ENCODE assay signal across 8 mouse cellular contexts in the genomic region with DNA sequence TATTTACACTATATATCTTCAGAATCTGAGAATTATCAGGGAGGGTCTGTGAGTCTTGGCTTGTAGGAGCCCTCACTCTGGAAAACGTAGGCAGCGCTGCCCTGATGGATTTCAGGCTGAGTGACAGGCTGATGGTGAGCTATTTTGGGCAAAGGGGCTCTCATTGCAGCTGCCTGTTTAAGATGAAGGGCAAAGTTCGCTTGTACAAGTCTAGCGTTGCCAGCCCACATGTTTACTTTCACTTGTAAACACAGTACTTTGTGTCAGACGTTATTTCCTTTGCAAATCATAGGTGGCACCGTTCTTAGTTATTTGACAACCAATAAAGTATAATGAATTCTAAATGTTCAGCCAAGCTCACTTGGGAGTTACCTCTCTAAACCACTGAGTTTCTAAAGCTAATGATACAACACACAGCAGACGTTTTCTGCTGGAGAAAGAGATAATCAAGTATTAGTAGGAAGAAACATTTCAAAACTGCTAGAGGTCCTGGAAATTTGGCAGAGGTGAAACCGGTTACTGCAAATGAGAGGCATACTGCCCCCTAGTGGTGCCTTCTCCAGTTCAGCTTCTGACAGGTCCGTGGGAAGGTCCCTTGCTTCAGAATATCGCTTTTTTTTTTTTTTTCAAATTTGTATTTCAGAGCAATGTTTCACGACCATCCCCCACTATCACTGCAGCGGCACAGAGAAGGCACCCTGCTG. TPM values are rescaled to one million over a fixed set of nuclear protein-coding genes. Genes with fewer than 3 reads are reported as not detected.
DNase-seq lines count a peak whose midpoint lies in the region; ATAC-seq and TF ChIP-seq lines count a peak whose summit lies in the region.

No protein-coding gene starts in this region.

- H3K4me1 ChIP-seq in G1E (ENCODE audit: insufficient read depth, low read depth, low read length): peaks cover 4% of the 10 kb centered on the region
- H3K4me1 ChIP-seq in forebrain, embryonic 13.5 days: 0 out of 2 replicates have a peak, but pooled peaks cover 3% of the 10 kb centered on the region
- H3K4me1 ChIP-seq in heart, postnatal 0 days (ENCODE audit: control insufficient read depth, insufficient read depth): peaks cover 42% of the 10 kb centered on the region

- WGBS in forebrain, embryonic 13.5 days: 22% methylated on average over 12 of the region's 12 CpGs
- WGBS in heart, postnatal 0 days: 5% methylated on average over 12 of the region's 12 CpGs
- WGBS in large intestine, adult 2 months: 6% methylated on average over 12 of the region's 12 CpGs

- peaks cover 6% of the 10 kb centered on the region; the same call in 1 of the 2 replicates for H3K27me3 ChIP-seq in G1E (ENCODE audit: insufficient read depth, low read length)
- H3K27me3 ChIP-seq in forebrain, embryonic 13.5 days: no peaks in the 10 kb centered on the region
- H3K27me3 ChIP-seq in heart, postnatal 0 days (ENCODE audit: control insufficient read depth, insufficient read depth, low read length): no peaks in the 10 kb centered on the region

- DNase-seq in G1E (ENCODE audit: low spot score): peak; percentile 27
- DNase-seq in c-Kit-positive CD71-positive TER-119-positive erythroid progenitor cells, embryonic 14.5 days (ENCODE audit: low spot score): peak; percentile 67
- peak; percentile 97 for DNase-seq in heart, postnatal 0 days (ENCODE audit: low spot score)
- DNase-seq in large intestine, adult 2 months (ENCODE audit: low read depth, low spot score): peak; percentile 63
- peak; percentile 83 to 91 for DNase-seq in lung, adult 18-20 months
- DNase-seq in ovary, postnatal 14 days (ENCODE audit: low spot score): peak; percentile 82
- DNase-seq in thymus, postnatal 25 days: peak; percentile 86

- ATAC-seq in G1E (ENCODE audit: extremely low read depth, insufficient number of reproducible peaks, low FRiP score, poor library complexity, severe bottlenecking): peak; percentile 54
- ATAC-seq in forebrain, embryonic 13.5 days: peak; percentile 71
- ATAC-seq in heart, postnatal 0 days (ENCODE audit: insufficient read depth, low read depth): peak; percentile 49

- no peak overlapping the region; the same call in 1 of the 2 replicates for H3K4me3 ChIP-seq in G1E (ENCODE audit: low read depth, low read length)
- H3K4me3 ChIP-seq in forebrain, embryonic 13.5 days: no peak overlapping the region
- peak overlapping the region; percentile 37 for H3K4me3 ChIP-seq in heart, postnatal 0 days (ENCODE audit: low read depth, low read length)

- no peaks in the 10 kb centered on the region for H3K36me3 ChIP-seq in G1E (replicated peaks)
- no peaks in the 10 kb centered on the region for H3K36me3 ChIP-seq in forebrain, embryonic 13.5 days (ENCODE audit: poor library complexity, severe bottlenecking)
- no peaks in the 10 kb centered on the region for H3K36me3 ChIP-seq in heart, postnatal 0 days (replicated peaks; ENCODE audit: control insufficient read depth, insufficient read depth, low read length)

- H3K9ac ChIP-seq in forebrain, embryonic 13.5 days: no peak overlapping the region
- no peak overlapping the region for H3K9ac ChIP-seq in heart, postnatal 0 days (replicated peaks; ENCODE audit: low read depth, low read length)

- peak overlapping the region; percentile 22; the same call in 1 of the 2 replicates for H3K4me2 ChIP-seq in forebrain, embryonic 13.5 days
- H3K4me2 ChIP-seq in heart, postnatal 0 days (ENCODE audit: low read depth, low read length): peak overlapping the region; percentile 57

- peak; percentile 63 for TF ChIP-seq CTCF in G1E (IDR thresholded peaks at IDR 0.05; ENCODE audit: low read depth, low read length)
- TF ChIP-seq CTCF in heart, postnatal 0 days (IDR thresholded peaks at IDR 0.05; ENCODE audit: low read depth): peak; percentile 90

- H3K9me3 ChIP-seq in G1E (replicated peaks): no peaks in the 10 kb centered on the region
- no peaks in the 10 kb centered on the region for H3K9me3 ChIP-seq in forebrain, embryonic 13.5 days (replicated peaks)
- H3K9me3 ChIP-seq in heart, postnatal 0 days (replicated peaks; ENCODE audit: control insufficient read depth, low read length): no peaks in the 10 kb centered on the region

- TF ChIP-seq EP300 in heart, postnatal 0 days (IDR thresholded peaks at IDR 0.05; ENCODE audit: low read depth): peak; percentile 39; the same call in 1 of the 2 replicates

- no peak overlapping the region for H3K27ac ChIP-seq in forebrain, embryonic 13.5 days
- H3K27ac ChIP-seq in heart, postnatal 0 days (ENCODE audit: low read depth): peak overlapping the region; percentile 95

RNA-seq across cellular contexts. Expression of a gene that starts 47.7 kb away (rescaled TPM):
- total RNA-seq in G1E (2014; fragmentation: Nextera tagmentation): 55.7 and 57.9 TPM in 2 replicates
- 27.6 and 33.4 TPM in 2 replicates for total RNA-seq in G1E (2017)
- 32.5 and 36.9 TPM in 2 replicates for polyA plus RNA-seq in G1E (2012)
- 8.7 and 10.7 TPM in 2 replicates for polyA plus RNA-seq in forebrain, embryonic 13.5 days (2015; fragmentation: Nextera tagmentation; extraction: Ambion mirVana)
- 512 and 650 TPM in 2 replicates for total RNA-seq in heart, postnatal 0 days (2014; rRNA removed; ENCODE audit: low replicate concordance)
- 336 and 367 TPM in 2 replicates for polyA plus RNA-seq in heart, postnatal 0 days (2015; fragmentation: Nextera tagmentation; extraction: Ambion mirVana)
- 30.8 and 74.7 TPM in 2 replicates for polyA plus RNA-seq in large intestine, adult 2 months (2012; rRNA removed)

RNA-seq across cellular contexts. Expression of a gene that starts 50.6 kb away (rescaled TPM):
- total RNA-seq in G1E (2014; fragmentation: Nextera tagmentation) (not detected in 2 replicates), G1E (2017) (0.05 and 0.12 TPM in 2 replicates)
- polyA plus RNA-seq in G1E (2012): not detected in 2 replicates
- not detected in 2 replicates for polyA plus RNA-seq in forebrain, embryonic 13.5 days (2015; fragmentation: Nextera tagmentation; extraction: Ambion mirVana)
- 1.6 and 4.4 TPM in 2 replicates for total RNA-seq in heart, postnatal 0 days (2014; rRNA removed; ENCODE audit: low replicate concordance)
- 0.33 and 0.44 TPM in 2 replicates for polyA plus RNA-seq in heart, postnatal 0 days (2015; fragmentation: Nextera tagmentation; extraction: Ambion mirVana)
- 1.8 and 3.1 TPM in 2 replicates for polyA plus RNA-seq in large intestine, adult 2 months (2012; rRNA removed)

Comparison
In these comparisons a context has a peak if more than half of its experiments do, and no peak if none do; other contexts are left out.
1. DNase-seq: peak in every context shown above with its lines; median percentile 97 in heart, postnatal 0 days; 87 in lung, adult 18-20 months; 86 in thymus, postnatal 25 days; 82 in ovary, postnatal 14 days; 67 in c-Kit-positive CD71-positive TER-119-positive erythroid progenitor cells, embryonic 14.5 days; 63 in large intestine, adult 2 months; 27 in G1E.